Mouse (Mus musculus): Measurements from ENCODE around the gene Taf1c. TPM values are rescaled to one million over a fixed set of nuclear protein-coding genes. Genes with fewer than 3 reads are reported as not detected.

Gene Taf1c
- polyA plus RNA-seq, 1 experiment, result 10.2 TPM

DNA sequence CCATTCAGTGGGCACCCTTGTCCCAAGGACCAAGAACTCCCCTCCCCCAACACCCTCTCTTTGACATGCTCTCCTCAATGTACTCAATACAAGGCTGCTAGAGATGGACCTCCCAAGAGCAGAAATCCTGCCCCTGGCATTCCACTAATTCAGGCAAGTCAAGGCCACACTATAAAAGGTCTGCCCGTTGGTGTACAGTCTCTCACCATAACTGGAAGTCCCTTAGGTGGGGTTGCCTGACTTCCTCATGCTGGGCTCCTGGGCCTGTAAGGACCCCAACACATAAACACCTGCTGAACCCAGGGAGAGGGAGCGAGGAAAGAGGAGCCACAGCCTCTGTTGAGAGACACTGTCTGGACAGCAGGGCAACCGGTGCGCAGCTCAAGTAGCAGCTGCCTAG, 1.3 kb downstream of the Taf1c start:
- no peak overlapping the region for H3K4me3 ChIP-seq (ENCODE audit: insufficient read depth, low read depth, low read length)

DNA sequence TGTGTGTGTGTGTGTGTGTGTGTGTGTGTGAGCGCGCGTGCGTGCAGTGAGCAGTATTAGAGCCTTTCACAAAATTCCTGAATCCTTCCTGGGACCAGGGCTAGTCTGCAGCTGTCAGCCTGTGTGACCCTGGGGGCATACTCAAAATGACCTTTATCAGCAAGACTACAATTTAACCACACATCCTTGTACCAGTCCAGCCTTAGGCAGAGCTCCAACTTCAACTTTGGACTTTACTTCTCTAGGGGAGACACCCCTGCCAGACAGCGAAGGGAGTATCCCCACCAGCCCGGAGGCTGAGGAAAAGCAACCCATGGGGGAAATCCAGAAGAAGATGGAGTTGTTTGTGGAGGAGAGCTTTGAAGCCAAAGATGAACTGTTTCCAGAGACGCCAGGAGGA, 13.6 kb downstream of the Taf1c start:
- Histone ChIP-seq H3K27me3 (replicated peaks; ENCODE audit: control insufficient read depth, insufficient read depth, low read length) (no peaks in the 10 kb centered on the region), H3K4me3 (ENCODE audit: insufficient read depth, low read depth, low read length) (no peak overlapping the region), H3K4me1 (ENCODE audit: control insufficient read depth, insufficient read depth, low read length) (no peaks in the 10 kb centered on the region), H3K36me3 (ENCODE audit: control insufficient read depth, insufficient read depth, low read length) (no peaks in the 10 kb centered on the region), H3K27ac (ENCODE audit: insufficient read depth, low read depth, low read length) (no peak overlapping the region)
- 61% methylated on average over 7 of the region's 7 CpGs for WGBS
- TF ChIP-seq POLR2A (IDR thresholded peaks at IDR 0.05; ENCODE audit: low read depth, low read length) (no peak), CTCF (conservative IDR thresholded peaks at IDR 0.05; ENCODE audit: insufficient read depth, insufficient read length, low read depth, low read length) (no peak)
- DNase-seq, result peak; percentile 80

More for the DNA sequence above, 1.3 kb downstream of the Taf1c start:
- H3K36me3 ChIP-seq (ENCODE audit: control insufficient read depth, insufficient read depth, low read length), result no peaks in the 10 kb centered on the region; the same call in 1 of the 2 replicates
- TF ChIP-seq CTCF (conservative IDR thresholded peaks at IDR 0.05; ENCODE audit: insufficient read depth, insufficient read length, low read depth, low read length) (no peak), POLR2A (IDR thresholded peaks at IDR 0.05; ENCODE audit: low read depth, low read length) (no peak)
- peaks cover 6% of the 10 kb centered on the region; the same call in 1 of the 2 replicates for H3K4me1 ChIP-seq (ENCODE audit: control insufficient read depth, insufficient read depth, low read length)
- WGBS, result 93% methylated on average over 4 of the region's 4 CpGs
- H3K27ac ChIP-seq (ENCODE audit: insufficient read depth, low read depth, low read length), result no peak overlapping the region
- H3K27me3 ChIP-seq (replicated peaks; ENCODE audit: control insufficient read depth, insufficient read depth, low read length), result no peaks in the 10 kb centered on the region
- no peak for DNase-seq

- no peaks in the 10 kb centered on the region for H3K27me3 ChIP-seq (replicated peaks; ENCODE audit: control insufficient read depth, insufficient read depth, low read length)
- DNase-seq, result peak; percentile 30
- WGBS, result 62% methylated on average over 14 of the region's 14 CpGs
- no peak overlapping the region for H3K27ac ChIP-seq (ENCODE audit: insufficient read depth, low read depth, low read length)
- H3K36me3 ChIP-seq (ENCODE audit: control insufficient read depth, insufficient read depth, low read length), result no peaks in the 10 kb centered on the region
- H3K4me3 ChIP-seq (ENCODE audit: insufficient read depth, low read depth, low read length), result no peak overlapping the region
- H3K4me1 ChIP-seq (ENCODE audit: control insufficient read depth, insufficient read depth, low read length), result no peaks in the 10 kb centered on the region
- no peak for TF ChIP-seq POLR2A (IDR thresholded peaks at IDR 0.05; ENCODE audit: low read depth, low read length)
- TF ChIP-seq CTCF (conservative IDR thresholded peaks at IDR 0.05; ENCODE audit: insufficient read depth, insufficient read length, low read depth, low read length), result no peak
These were observed 14.7 kb downstream of the Taf1c start for GRCm38 (mm10) chr8:119590348-119590747.

- Histone ChIP-seq H3K4me1 (ENCODE audit: control insufficient read depth, insufficient read depth, low read length) (no peaks in the 10 kb centered on the region), H3K36me3 (ENCODE audit: control insufficient read depth, insufficient read depth, low read length) (no peaks in the 10 kb centered on the region), H3K27ac (ENCODE audit: insufficient read depth, low read depth, low read length) (no peak overlapping the region), H3K4me3 (ENCODE audit: insufficient read depth, low read depth, low read length) (no peak overlapping the region), H3K27me3 (replicated peaks; ENCODE audit: control insufficient read depth, insufficient read depth, low read length) (no peaks in the 10 kb centered on the region)
- no peak for DNase-seq
- TF ChIP-seq POLR2A (IDR thresholded peaks at IDR 0.05; ENCODE audit: low read depth, low read length), result no peak
- no peak for TF ChIP-seq CTCF (conservative IDR thresholded peaks at IDR 0.05; ENCODE audit: insufficient read depth, insufficient read length, low read depth, low read length)
- 40% methylated on average over 10 of the region's 10 CpGs for WGBS
These were observed 16.2 kb downstream of the Taf1c start for GRCm38 (mm10) chr8:119588844-119589243.

GRCm38 (mm10) chr8:119588321-119588720, 16.7 kb downstream of the Taf1c start:
- Histone ChIP-seq H3K27ac (ENCODE audit: insufficient read depth, low read depth, low read length) (no peak overlapping the region), H3K36me3 (ENCODE audit: control insufficient read depth, insufficient read depth, low read length) (no peaks in the 10 kb centered on the region), H3K27me3 (replicated peaks; ENCODE audit: control insufficient read depth, insufficient read depth, low read length) (no peaks in the 10 kb centered on the region), H3K4me1 (ENCODE audit: control insufficient read depth, insufficient read depth, low read length) (no peaks in the 10 kb centered on the region), H3K4me3 (ENCODE audit: insufficient read depth, low read depth, low read length) (no peak overlapping the region)
- no peak for DNase-seq
- WGBS, result 59% methylated on average over 4 of the region's 4 CpGs
- no peak for TF ChIP-seq CTCF (conservative IDR thresholded peaks at IDR 0.05; ENCODE audit: insufficient read depth, insufficient read length, low read depth, low read length)
- no peak for TF ChIP-seq POLR2A (IDR thresholded peaks at IDR 0.05; ENCODE audit: low read depth, low read length)

DNA sequence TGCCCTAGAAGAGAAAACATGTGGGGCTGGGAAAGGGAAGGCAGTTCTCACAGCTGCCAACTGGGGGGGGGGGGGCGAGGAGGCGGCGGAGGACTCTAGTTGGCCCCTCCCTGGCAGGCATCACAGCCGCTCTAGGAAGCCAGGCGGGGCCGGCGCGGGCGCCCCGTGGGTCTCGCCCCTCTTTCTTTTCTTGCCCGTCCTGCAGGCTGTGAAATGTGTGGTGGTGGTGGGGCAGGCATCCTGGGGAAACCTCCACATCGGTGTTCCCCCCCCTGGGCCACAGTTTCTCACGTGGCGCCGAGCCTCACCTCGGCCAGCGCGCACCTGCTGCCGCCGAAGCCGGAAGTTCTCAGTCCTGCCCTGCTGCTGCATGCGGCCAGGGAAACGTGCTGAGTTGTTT, 19.1 kb downstream of the Taf1c start:
- Histone ChIP-seq H3K27ac (ENCODE audit: insufficient read depth, low read depth, low read length) (no peak overlapping the region), H3K4me1 (ENCODE audit: control insufficient read depth, insufficient read depth, low read length) (no peaks in the 10 kb centered on the region), H3K27me3 (replicated peaks; ENCODE audit: control insufficient read depth, insufficient read depth, low read length) (no peaks in the 10 kb centered on the region), H3K4me3 (ENCODE audit: insufficient read depth, low read depth, low read length) (peak overlapping the region; percentile 52), H3K36me3 (ENCODE audit: control insufficient read depth, insufficient read depth, low read length) (no peaks in the 10 kb centered on the region)
- no peak for DNase-seq
- 7% methylated on average over 22 of the region's 24 CpGs for WGBS
- TF ChIP-seq CTCF (conservative IDR thresholded peaks at IDR 0.05; ENCODE audit: insufficient read depth, insufficient read length, low read depth, low read length) (no peak), POLR2A (IDR thresholded peaks at IDR 0.05; ENCODE audit: low read depth, low read length) (no peak)

DNA sequence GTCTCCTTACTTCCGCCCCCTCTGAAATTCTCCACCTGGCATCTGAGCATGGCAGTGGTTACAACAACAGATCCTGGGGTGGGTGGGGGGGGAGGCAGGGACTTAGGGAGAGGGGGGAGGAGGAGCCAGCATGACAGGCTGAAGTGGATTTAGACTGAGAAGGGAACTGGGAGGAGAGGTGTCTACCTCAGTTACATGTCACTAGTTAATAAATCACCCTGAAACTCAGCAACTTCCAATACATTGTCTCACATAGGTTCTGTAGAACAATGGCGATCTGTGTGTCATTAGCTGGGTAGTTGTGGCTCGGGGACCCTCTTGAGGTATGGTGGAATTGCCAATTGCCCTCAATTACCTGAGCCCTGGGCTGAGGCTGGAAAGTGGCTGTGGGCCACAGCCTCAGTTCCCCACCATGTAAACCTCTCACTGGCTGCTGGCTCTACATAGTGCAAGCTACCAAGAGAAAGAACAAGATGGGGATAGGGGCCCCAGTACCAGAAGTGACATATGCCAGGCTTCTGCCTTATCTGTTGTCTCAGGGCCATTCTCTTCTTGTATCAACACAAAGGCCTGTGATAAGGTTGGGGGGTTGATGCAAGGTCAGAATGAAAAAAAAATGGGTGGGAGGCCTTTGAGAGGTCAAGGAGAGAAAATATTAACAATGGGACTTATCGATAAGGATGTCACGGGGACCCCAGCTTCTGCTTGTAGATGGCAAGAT, 24.4 kb downstream of the Taf1c start:
- no peak overlapping the region for H3K27ac ChIP-seq (ENCODE audit: insufficient read depth, low read depth, low read length)
- no peak overlapping the region for H3K4me3 ChIP-seq (ENCODE audit: insufficient read depth, low read depth, low read length)
- WGBS, result 86% methylated on average over 5 of the region's 5 CpGs
- TF ChIP-seq CTCF (conservative IDR thresholded peaks at IDR 0.05; ENCODE audit: insufficient read depth, insufficient read length, low read depth, low read length) (no peak), POLR2A (IDR thresholded peaks at IDR 0.05; ENCODE audit: low read depth, low read length) (no peak)
- H3K4me1 ChIP-seq (ENCODE audit: control insufficient read depth, insufficient read depth, low read length), result no peaks in the 10 kb centered on the region; the same call in 1 of the 2 replicates
- no peak for DNase-seq
- no peaks in the 10 kb centered on the region for H3K36me3 ChIP-seq (ENCODE audit: control insufficient read depth, insufficient read depth, low read length)
- no peaks in the 10 kb centered on the region for H3K27me3 ChIP-seq (replicated peaks; ENCODE audit: control insufficient read depth, insufficient read depth, low read length)

Measured in kidney, adult 2 months (tissue).